Mouse (Mus musculus): Measurements from ENCODE around the gene Olfr132.
"Not testable (repeated sequence)": the region's sequence is repeated elsewhere in the genome, so short reads cannot be mapped to it uniquely, and the experiment has no call there.

The Olfr132 gene

DNA sequence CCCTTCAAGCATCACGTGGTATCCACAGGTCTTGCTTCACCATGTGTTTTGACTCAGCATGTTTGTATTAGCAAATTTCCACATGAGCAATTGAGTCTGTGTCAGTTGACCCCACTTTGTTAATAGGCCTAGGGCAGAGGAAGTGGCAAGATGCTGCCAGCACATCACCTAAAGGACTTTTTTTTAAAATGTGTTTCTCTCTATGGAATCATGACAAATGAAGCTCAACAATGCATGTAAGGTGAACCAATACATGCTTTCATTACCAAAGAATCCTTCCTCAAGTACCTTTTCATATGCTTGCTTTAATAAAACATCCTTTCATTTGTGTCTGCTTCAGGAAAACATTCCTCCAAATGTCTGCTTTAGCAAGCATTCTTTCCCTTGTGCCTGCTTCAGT lies at the start of gene Olfr132:
Gene Olfr132, minus strand, starts transcription at position 101 of the 400 bp plus-strand sequence.
- DNase-seq (ENCODE audit: extremely low spot score), result no peak

DNA sequence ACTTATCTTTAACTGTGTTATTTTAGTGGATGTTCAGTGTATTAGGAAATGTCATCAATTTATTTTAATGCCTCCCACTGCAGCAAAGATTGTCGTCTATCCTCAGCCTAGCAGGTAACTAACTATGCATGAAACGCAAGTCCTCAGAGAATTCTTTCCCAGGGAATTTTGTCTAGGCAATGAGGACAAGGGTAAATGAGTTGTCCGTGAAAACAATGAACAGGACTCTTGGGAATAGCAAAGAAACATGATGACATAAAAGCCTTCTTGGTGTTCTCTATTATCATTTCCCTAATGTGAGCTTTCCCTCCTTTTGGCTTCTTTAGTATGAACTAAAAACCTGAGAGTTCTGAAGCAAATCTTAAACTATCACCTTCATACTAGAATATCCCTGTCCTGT lies 36.8 kb upstream of the Olfr132 start, which contains the start of gene Olfr134:
Gene Olfr134, plus strand, starts transcription at position 301 of the 400 bp plus-strand sequence.
- no peak for DNase-seq (ENCODE audit: extremely low spot score)

DNA sequence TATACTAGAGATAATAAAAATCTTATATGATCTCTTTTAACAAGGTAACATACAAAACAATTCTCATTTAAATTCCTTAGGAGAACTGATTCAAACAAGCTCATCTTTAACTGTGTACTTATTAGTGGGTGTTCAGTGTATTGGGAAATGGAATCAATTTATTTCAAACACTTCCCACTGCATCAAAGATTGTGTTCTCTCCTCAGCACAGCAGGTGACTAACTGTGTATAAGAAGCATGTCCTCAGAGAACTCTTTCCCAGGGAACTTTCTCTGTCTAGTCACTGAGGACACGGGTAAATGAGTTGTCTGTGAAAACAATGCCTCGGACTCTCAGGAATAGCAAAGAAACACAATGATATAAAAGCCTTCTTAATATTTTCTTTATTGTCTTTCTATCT lies 10.7 kb upstream of the Olfr132 start, which contains the start of gene Olfr133:
Gene Olfr133, plus strand, starts transcription at position 301 of the 400 bp plus-strand sequence.
- DNase-seq (ENCODE audit: extremely low spot score), result no peak

DNA sequence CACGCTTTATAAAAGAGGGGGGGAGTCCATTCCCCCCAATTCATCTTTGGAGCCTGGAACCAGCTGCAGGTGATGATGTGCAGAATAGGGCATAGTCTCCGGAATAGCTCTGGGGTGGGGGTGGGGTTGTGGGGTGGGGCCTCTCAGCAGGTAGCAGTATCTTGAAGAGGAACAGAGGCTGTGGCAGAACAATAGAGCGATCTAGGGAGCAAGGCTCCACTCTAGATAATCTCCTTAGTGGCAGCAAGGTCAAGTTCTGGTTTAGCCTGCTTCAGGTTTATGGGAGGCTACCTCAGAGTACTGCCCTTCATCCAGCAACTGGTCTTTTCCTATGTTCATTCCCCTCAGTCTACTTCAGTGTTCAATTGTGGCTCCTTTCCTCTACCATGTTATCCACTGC lies 9.0 kb downstream of the Olfr132 start:
- DNase-seq (ENCODE audit: extremely low spot score), result not testable (repeated sequence)

DNA sequence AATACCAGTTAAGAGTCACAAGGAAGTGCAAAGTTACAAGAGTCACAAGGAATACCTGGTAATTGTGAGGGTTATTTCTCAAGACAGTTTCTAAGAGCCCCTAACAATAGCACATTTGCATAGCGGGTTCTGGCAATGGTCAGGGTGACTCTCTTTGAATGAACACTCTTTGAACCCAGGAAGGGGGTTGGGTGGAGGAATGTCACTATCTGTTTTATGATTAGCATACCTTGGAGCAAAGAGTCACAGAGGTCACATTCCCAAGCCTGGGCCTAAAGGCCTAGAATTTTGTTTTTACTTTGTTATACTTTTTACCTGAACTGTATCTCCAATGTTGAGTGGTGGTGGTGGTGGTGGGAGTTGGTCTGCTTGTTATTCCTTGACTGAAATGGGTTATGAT lies 10.1 kb downstream of the Olfr132 start:
- DNase-seq (ENCODE audit: extremely low spot score), result not testable (repeated sequence)

DNA sequence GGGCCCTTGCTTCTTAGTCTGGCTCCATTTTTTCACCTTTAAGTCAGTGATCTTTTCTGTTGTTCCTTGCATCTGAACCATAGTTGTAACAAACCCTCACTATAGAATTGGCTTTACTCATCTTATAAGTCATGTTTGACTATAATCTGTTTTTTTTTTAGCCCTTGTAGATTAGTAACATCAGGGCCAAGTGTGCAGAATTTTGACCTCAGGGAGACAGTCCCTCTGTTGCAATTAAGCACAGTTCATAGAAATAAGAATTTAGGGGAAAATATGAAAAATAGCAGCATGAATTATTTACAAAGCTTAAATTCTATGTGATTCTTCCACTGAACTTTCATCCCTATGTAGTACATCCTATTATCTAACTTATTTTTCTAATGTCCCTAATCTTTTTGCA lies 45.7 kb downstream of the Olfr132 start, which contains the start of gene Olfr131:
Gene Olfr131, minus strand, starts transcription at position 101 of the 400 bp plus-strand sequence.
- DNase-seq (ENCODE audit: extremely low spot score), result no peak

DNA sequence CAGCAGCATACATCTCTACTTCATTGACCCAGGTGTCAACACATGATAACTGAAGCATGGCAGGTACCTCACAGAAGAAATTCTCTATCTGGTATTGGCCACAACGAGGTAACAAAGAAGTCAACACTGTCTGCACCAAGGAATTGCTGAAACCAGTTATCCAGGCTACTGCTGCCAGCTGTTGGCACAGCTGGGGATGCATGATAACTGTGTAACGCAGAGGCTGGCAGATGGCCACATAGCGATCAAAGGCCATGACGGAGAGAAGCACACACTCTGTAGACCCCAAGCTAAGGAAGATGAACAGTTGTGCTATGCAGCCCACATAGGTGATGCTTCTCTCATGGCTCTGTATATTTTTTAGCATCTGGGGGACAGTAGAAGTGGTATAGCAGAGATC lies 52.0 kb downstream of the Olfr132 start:
- no peak for DNase-seq (ENCODE audit: extremely low spot score)
